Mouse (Mus musculus) kidney, postnatal 10 days (tissue): ENCODE measurements around the gene Csf2.
"Not testable (repeated sequence)": the region's sequence is repeated elsewhere in the genome, so short reads cannot be mapped to it uniquely, and the experiment has no call there.

Experiments used
- DNase-seq: peaks from one replicate; pipeline ENCODE4 v3.0.0; 2021; ENCODE audit warnings: mixed read lengths

Csf2 gene

DNA sequence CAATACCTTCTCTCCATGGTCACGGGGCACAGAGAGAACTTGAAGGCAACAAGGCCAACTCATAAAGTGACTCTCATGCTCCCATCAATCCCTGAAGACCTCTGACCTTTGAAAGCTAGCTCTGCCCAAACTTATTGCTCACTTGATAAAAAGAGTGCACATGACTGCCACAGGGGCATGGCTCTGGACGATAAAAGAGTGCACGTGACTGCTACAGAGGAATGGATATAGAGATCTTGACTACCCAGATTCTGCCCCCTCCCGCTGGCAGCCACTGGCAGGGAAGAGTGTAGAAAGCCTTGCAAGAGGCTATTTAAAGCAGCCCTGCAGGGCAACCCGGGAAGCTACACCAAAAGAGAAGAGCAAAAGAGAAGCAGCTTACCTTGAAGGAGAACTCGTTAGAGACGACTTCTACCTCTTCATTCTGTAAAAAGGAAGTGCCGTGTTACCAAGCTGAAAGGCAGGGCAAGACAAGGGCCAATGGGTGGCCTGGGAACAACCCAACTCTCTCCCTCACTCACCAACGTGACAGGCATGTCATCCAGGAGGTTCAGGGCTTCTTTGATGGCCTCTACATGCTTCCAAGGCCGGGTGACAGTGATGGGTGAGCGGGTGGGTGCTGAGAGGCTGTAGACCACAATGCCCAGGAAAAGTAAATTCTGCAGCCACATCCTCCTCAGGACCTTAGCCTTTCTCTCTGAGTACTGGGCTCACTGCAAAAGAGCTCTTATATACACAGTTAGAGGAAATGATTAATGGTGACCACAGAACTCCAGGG is at the start of gene Csf2:
Gene Csf2 (minus strand): TSS at position 728 of the 778 bp plus-strand sequence.
- DNase-seq, result no peak

DNA sequence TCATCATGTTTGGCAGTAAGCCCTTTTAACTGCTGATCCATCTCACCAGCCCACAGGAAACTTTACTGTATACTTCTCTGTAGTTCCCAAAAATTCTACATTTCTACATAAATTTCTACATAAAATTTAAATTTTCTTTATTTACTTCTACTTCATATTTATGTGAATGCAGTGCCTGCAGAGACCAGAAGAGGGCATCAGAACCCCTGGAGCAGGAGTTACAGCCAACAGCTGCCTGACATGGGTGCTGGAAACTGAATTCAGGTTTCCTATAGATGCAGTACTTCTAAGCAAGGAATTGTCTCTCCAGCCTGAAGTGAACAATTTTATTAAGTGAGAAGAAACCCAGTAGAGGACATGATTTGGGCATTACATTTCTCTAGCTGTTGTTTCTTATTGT is 49.3 kb upstream of the Csf2 start:
- no peak for DNase-seq

DNA sequence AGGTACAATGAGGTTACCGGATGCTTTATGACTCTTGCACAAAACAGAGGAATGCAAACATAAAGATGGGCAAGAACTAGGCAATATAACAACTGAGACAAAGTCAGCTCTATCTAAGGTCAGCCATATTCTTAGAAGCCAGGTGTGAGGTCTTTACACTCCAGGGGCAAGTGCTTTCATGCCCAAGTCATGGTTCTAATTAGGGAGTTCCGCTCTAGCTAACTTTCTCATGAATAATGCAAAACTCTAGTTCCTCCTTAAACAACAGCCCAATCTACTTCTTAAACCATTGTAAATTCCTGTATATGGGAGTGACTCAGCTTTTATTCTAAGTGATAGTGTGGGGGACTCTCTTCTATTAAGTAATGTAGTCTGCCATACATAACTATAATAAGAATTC is 48.0 kb upstream of the Csf2 start:
- DNase-seq, result not testable (repeated sequence)

DNA sequence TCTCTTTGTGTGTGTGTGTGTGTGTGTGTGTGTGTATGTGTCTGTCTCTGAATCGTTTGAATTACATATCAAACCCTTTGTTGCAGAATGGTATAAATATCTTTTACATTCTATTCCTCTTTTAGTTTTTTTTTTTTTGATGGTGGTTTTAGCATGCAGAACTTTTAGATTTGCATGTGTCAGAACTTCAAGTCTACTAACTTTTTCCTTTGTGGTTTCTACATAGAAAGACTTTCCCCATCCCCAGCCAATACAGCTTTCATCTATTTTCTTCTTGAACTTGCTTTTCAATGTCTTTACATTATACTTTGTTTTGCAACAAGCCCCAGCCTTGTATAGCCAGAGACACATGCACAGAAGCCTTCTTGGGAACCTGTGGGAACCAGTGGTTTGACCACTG is 47.3 kb upstream of the Csf2 start:
- no peak for DNase-seq

DNA sequence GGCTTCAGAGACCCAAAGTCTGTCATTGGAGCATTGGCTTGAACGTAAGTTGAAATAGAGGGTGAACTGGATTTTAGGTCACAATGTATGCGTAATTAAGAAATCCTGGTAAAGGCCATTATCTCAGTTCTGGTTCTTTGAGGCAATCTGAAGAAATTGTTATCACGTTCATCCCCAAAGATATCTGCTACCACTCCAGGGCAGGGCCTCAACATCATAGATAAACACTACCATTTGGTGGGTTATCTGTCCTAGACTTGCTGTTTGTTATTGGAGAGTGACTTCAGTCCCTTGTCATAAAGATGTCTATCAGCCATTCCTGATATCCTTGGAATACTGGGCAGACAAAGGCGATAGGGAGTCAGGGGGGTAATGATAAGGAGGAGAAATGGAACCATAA is 46.5 kb upstream of the Csf2 start:
- DNase-seq, result no peak

DNA sequence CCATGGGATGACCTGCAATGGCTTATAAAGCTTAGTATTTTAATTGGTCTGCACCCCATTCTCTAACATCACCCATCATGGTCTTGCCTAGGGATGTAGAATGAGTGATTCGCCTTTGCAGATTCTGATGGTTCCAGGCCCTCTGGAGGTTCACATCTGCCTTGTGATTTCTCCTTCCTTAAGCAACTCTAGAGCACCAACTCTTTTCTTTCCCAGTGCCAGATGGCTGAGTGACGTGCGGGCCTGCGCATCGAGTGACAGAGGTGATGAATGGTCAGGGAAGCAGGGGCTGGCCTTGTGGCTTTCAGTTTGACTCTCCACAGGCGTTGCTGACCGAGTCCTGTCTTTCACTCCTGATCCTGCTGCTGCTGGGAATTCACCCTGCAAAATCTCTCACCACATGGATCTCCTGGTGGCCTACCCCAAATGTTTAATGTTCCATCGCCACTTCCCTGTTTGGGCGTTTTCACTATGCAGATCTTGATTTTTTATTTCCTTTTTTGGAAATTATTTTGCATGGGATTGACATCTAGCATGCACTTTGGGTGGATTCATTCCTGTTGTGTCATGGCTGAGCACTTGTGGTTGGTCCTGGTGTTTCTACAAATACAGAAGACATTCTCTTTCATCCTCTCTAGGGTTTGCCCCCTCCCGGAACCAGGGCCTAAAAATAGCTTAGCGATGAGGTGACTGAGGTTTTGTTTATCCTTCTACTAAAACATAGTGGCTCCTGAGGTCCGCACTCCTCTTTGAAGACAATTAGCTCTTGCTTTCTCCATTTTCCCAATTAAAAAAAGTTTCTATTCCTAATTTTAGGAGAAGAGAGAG is 44.7 kb upstream of the Csf2 start:
- DNase-seq, result no peak

DNA sequence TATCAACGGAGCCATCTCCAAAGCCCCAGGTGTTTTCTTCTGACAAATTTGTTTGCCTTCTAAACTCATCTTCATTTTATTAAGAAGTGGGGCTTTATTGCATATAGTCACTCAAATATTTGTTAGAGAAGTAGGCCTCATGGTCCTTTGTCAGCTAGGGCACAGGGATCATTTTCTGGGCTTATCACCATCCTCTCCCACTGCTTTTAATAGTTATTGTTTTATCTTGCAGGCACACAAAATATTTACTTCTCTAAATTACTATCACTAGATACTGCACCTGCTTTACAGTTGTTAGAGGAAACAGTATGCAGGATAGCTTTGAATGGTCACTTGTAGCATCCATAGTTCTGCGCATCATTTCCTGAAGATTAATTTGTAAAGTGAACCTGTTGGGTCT is 42.7 kb upstream of the Csf2 start:
- DNase-seq, result no peak

DNA sequence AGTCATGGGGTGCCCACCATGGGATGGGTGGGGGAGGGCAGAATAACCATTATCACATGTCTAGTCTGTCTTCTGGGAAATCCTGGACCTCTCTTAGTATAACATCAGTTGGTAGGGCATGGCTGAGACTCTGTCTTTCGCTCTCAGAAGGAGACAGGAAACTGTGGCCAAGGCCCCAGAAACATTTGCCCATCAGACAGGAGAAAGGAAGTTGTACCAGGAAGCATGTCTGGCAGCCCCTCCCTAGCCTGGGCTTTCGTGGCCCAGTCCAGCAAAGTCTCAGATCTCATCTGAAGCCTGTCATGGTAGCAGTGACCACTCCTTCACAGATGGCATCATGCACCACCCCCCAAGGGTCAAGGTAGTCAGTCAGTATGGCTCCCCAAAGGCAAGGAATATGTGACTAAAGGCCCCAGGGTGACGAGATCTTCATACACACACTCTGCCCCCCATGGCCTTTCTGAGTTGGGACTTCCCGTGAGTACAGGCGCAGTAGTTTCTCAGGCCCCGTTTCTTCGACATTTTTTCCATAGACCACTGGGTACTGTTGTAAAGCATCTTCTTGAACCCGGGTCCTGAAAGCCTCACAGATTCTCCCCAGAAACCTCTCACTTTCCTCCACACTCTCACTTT is 38.5 kb upstream of the Csf2 start:
- no peak for DNase-seq

DNA sequence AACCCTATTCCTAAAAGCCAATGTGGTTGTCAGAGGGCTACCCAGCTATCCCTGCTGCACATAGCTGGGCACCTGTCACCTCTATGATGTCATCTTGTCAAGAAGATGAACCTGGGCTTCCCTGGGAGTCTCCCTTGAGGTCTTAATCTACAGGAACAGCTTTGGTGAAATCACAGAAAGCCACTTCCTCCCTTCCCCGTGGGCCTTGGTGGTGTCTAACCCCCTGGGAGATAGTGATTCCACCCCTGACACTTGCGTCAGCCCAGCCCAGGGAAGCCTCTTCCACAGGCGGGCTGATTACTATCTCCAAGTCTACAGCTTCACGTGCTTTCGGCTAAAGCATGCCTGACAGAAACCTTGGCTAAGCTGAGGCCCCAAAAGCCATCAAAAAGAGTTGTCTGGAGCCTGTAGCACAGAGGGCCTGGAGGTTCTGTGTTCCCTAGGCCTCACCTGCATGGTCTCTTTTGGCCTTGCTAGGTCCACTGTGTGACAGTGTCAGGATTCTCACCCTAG is 22.0 kb upstream of the Csf2 start:
- DNase-seq, result no peak

DNA sequence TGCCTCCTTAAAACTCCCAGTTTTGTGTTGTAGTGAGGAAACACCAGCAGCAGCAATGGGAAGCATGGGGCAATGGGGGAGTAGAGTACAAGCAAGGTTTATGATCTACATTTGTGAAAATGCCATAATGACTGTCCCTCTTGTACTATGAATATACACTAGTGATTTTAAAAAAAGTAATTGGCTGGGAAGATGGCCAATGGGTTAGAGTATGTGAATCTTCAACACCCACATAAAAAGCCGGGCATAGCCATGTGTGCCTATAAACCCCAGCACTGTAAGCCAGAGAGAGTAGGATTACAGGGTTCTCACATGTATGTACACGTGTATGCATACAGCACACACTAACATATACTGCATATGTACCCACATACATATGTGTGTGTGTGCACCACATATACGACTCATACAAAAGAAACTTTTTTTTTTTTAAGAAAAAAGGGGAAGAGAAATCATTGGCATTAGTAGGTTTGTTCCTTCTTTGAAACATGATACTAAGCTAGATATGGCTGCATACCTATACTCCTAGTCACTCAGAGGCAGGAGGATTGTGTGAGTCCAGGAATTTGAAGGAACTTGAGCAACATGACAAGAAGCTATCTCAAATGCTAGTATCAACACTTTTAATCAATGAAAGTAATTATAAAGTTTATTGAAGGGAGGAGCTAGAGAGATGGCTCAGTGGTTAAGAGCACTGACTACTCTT is 19.9 kb upstream of the Csf2 start:
- no peak for DNase-seq

DNA sequence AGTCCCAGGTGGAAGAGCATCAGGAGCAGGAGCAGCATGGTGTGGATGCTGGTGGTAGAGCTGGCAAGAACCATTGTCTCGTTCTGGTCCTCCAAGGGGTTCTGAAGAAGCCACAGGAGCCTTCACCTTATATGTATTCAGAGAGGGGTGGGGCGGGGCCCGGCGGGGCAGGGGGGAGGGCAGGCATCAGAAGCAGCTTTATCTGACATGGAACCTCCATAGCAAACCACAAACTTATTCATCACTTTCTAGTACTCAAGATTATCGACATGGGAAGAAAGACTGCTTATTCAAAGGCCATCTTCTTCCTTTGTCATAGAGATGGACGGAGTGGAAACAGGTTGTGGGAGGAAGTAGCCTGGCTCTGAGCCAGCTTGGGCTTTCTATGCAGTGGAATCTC is 17.7 kb upstream of the Csf2 start, which contains the start of gene Il3:
Gene Il3 (minus strand): TSS at position 101 of the 400 bp plus-strand sequence.
- no peak for DNase-seq

DNA sequence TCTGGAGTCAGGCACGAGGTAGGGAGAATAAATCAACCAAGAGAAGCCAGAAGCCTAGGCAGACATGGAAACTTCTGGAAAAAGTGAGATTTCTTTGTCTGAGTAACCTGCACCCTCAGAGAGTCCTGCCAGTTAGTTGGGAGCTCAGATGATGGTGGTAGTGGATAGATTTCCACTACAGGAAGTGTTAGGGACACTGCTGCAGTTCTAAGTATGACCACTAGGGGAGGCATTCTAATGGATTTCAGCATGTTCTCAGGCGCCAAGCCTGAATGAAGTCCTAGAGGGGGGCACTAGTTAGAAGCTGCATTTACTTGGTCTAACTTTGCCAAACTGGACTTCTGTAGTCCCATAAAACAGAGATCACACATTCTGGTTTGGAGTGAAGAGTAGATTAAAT is 15.1 kb upstream of the Csf2 start:
- DNase-seq, result peak; percentile 69

DNA sequence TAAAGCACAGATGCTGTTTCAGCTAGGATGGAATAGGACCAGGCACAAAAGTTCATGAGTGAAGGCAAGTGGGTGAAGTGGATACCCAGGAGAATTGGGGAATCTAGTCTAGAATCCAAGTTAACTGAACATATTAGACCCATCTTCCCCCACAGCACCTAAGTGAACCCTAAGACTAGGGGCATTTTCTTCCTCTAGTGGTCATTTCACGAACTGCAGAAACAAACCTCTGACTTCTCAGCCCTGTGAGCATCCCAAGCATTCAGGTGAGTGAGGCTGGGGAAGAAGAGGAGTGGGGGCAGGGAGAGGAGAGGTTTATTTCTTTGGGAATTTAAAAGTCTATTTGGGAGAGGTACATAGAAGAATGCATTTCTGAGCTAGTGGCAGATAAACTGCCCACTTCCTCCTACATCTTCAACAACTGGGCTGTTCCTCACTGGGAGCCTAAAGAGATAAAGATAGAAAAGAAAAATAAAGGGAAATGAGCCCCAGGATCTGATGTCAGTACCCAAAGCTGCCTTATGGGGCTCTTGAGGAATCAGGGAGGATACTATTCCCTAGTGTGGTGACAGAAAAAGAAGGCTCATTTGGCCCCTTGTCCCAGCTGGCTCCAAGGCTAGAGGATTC is 14.1 kb upstream of the Csf2 start:
- DNase-seq, result no peak

DNA sequence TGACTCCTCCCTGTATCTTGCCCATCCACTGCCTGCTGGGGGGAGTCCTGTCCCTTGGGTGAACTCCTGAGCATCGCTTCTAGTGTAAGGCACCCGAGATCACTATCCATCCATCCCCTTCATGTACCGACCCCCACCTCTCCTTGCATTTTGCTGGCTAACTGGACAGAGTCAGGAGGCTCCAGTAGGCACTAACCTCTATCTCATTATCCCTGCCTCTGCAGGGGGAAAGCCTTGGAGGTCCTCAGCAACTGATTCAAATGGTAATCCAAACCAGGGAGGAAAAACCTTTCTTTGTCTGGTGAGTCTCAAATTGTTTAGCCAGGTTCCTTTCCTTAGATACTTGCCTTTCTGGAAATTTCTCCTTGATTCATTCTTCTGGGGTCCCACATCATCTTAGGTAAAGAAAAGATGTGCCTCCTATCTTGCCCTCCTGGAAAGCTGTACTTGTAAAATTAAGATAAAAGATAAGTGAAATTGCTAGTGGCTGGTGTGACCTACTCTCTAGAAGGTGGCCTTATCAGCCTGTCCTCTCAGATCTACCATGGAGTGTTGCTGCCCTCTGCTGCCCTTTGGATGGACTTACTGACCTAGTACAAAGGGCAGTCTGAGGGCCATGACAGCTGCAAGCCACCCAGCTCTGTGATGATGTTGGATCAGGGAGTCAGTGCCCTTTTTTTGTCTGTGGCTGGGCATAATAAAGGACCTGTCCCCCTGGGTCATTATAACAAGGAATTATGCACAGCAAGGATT is 7.3 kb upstream of the Csf2 start:
- DNase-seq, result peak; percentile 84

DNA sequence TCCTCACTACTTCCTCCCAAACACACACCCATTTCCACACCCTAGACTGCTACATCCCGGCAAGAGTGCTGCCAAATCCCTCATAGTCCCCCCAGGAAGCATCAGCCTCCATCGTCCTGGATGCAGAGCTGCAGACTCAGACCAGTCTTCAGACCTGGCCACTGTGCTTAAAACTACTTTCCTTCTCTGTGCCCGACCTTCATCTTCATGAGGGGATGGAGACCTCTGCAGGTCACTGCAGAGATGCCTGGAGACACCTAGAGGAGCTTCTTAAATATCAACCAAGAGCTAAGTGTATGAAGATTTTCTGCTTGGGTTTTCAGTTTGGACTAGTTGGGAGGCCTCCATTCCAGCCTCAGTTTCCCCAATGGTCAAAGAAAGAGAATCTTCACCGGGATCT is 4.6 kb upstream of the Csf2 start:
- DNase-seq, result peak; percentile 19

DNA sequence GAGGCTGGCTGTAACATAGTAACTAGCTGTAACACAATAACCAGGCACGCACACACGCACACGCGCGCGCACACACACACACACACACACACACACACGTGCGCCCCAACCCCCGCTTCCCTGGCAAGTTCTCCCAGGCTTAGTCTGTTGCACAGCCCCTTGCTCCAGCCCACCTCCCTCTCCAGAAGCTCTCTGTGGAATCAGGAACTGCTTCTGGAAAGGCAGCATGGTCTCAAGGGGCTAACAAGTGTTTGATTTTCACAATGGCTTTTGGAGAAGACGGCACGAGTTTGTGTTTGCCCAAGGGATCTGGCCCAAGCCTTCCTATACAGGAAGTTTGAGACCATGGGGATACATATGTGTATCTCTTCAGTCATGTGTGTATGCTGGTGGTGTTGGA is 1.1 kb upstream of the Csf2 start:
- DNase-seq, result no peak

DNA sequence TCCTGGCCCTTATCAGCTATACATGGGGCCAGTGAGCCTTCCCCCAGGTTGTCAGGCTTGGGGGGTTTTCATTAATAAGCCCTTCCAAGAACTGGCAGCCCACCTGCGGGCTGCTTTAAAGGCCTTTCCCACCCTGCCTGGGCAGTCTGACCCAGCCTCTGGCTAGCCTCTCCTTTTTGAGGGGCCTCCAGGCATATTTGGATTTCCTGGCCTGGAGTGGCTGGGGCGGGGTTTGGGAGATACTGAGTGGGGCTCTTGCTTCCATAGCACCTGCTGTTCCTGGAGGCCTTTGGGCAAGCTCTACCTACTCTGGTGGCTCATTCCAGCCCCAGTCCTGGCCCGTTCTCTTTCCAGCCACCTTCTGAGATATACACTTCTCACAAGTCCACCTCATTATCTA is 281 bp upstream of the Csf2 start:
- DNase-seq, result no peak

DNA sequence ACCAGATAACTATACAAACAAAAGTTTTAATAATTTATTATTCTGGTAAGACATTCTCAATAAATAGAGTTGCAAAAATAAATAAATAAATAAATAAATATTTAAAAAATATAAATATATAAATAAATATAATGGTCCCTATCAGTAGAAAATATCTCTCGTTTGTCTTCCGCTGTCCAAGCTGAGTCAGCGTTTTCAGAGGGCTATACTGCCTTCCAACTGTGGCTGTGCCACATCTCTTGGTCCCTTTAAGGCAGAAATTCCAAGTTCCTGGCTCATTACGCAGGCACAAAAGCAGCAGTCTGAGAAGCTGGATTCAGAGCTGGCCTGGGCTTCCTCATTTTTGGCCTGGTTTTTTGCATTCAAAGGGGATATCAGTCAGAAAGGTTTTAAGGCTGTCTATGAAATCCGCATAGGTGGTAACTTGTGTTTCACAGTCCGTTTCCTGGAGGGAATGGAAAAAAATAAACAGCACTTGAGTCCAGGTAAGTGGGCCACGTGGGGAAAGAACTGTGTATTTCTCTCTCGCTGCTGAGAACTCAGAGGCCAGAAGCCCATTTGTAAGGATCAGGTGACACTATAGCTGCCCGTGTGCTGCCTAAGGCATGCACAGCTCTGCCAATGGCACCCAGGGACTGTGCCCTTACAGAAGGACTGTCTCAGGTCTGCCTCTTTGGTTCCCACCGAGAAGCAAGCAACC is 2.1 kb downstream of the Csf2 start:
- no peak for DNase-seq

DNA sequence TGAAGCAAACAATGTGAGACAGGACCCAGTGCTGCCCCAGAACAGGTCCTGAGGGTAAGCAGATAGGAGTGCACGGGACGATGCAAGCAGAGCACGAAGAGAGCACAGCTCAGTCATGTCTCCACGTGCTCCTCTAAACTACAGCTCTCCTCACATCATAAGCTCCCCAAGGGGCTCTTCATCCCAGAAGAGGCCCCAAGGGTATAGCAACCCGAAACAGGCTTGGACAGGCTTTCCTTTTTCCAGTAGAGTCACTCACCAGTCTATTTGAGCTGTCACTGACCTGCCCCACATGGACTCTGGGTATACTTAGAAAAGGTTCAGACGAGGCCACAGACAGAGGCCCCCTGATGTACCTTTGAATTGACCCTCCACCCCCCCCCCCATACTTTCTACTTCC is 5.0 kb downstream of the Csf2 start:
- no peak for DNase-seq

DNA sequence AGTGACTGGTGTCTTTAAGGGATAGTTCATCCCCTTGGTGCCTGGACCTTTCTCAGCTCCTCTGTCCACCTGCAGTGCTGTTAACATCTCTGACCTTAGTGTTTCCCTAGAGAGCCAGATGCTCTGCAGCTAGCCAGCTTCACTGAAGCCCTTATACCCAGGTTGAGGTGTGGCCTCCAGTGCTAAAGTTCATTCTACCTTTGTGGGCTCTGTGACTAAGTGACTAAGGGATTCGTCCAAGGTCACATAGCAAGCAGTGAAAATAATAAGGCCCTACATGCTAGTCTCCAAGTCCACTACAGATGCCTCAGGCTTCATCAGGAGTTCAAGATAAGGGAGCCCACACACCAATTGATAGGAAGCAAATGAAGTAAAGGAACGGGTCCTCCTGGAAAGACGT is 7.0 kb downstream of the Csf2 start:
- no peak for DNase-seq

DNA sequence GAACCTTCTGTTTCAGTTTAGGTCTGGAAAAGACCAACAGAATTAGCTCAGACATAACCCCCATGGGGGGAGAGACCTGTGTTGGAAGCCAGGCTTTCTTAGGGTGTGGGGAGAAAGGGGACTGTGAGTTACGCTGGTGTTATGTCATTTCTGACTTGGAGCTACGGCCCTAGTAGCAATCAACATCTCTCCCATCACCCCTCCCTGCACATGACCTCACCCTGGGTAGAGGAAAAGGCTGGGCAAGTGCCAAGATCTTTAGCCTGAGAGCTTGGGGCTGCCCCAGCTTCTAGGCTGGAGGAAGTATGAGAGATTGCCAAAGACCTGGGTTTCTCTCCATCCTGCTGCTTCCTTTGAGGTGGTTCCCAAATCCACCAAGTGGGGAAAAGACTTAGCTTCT is 12.5 kb downstream of the Csf2 start:
- DNase-seq, result peak; percentile 18
